Mouse (Mus musculus) left cerebral cortex, adult 2 months (tissue): ENCODE measurements around the gene Megf8. TPM values are rescaled to one million over a fixed set of nuclear protein-coding genes. Genes with fewer than 3 reads are reported as not detected.

Source experiments
- DNase-seq, 2 experiments: peaks; one replicate each; pipeline ENCODE4 v3.0.0; 2021 to 2022; ENCODE audit warnings: low spot score in 2 of 2, mixed read lengths in 1 of 2; ENCODE audit errors: extremely low spot score in 1 of 2
- H3K27ac ChIP-seq: fragments of 200-600 bp; 2 replicates; pipeline ENCODE4 v1.8.1; 2022
- H3K4me3 ChIP-seq: fragments of 200-600 bp; 2 replicates; pipeline ENCODE4 v1.8.1; 2022
- CTCF ChIP-seq: fragments of 200-600 bp; IDR thresholded peaks from 2 replicates; pipeline ENCODE4 v1.8.1; 2022; ENCODE audit warnings: antibody characterized with exemption, mild to moderate bottlenecking, moderate library complexity
- intact Hi-C: fragments of 180-260 bp; cut with DNase I; formaldehyde crosslinking; loops from one replicate; pipeline ENCODE4 v1.15.1; 2025
- total RNA-seq, 2 experiments: library from RNA; stranded (reverse); gene quantifications; 2 replicates each; pipeline ENCODE4 v1.2.3; 2021

The Megf8 gene
- total RNA-seq, 2 experiments from 2014 or later: 110 to 115 TPM

DNA sequence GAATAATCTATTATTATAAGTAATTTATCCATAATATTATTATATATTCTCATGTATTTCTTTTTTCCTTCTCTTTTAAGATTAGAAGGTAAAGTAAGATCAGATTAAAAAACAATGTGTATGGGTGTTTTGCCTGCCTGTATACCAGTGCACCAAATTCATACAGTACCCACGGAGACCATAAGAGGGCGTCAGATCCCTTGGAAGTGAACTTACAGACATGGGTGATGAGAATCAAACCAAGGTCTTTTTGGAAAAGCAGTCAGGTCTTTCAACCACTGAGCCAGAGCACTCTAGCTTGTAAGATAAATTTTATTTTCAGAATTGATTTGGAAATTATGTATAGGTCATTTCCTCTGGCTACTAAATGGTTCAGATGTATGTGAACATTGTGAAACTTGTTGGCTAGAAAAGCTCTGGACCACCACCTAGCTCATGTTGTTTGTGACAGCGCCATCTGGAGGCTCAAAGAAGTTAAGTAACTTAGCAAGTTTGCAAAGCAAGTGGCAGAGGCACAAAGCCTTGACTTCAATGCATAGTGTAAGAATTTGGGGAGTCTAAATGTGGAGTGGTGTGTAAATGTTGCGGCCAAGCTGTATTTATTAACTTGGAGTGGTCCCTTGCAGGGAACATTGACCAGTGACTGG is 92.3 kb downstream of the Megf8 start:
- no peak for DNase-seq
- Histone ChIP-seq H3K4me3 (no peak overlapping the region), H3K27ac (no peak overlapping the region)
- TF ChIP-seq CTCF: peak; percentile 58
- intact Hi-C loops: no loop called here

DNA sequence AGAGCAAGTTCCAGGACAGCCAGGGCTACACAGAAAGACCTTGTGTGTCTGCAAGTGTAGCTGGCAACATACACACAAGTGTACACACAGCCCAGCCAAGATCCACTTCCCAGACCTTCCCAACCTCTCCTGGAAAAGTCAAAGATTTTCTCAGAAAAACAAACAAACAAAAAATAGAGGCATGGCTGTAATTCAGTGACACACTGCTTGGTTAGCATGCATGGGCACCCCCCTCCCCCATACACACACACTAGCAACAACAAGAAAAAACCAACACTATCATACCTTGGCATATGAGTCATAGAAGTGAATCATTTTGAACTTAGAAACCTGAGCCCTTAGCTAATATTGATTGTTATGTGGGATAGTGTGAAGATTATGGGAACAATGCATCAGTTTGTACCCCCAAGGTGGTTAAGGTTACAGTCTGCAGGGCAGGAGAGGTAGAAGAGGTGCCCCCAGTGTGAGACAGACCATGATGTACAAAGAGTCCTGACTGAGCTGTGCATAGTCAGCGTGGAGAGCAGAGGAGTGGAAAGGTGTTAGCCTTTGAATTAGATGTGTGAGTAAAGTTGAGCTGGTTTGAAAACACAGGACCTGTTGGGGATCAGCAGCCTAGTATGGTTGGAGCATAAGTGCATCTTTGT is 94.1 kb downstream of the Megf8 start:
- no peak for TF ChIP-seq CTCF
- Histone ChIP-seq H3K27ac (no peak overlapping the region), H3K4me3 (no peak overlapping the region)
- intact Hi-C loops: no loop called here
- no peak for DNase-seq

DNA sequence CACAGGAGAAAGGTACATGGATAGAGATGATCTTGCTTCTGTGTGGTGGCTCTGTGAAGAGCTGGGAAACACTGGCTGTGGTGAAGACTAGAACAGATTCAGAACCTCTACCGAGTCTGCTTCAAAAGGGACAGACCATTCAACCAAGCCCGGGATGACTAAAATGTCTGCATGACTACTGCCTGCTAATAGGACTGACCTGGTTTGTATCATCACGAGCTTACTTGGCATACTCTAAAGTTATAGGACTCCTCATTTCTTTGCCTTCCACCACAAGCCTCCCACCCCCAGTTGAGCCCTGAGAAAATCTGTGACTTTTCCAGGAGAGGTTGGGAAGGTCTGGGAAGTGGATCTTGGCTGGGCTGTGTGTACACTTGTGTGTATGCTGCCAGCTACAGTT is 94.9 kb downstream of the Megf8 start:
- TF ChIP-seq CTCF: no peak

DNA sequence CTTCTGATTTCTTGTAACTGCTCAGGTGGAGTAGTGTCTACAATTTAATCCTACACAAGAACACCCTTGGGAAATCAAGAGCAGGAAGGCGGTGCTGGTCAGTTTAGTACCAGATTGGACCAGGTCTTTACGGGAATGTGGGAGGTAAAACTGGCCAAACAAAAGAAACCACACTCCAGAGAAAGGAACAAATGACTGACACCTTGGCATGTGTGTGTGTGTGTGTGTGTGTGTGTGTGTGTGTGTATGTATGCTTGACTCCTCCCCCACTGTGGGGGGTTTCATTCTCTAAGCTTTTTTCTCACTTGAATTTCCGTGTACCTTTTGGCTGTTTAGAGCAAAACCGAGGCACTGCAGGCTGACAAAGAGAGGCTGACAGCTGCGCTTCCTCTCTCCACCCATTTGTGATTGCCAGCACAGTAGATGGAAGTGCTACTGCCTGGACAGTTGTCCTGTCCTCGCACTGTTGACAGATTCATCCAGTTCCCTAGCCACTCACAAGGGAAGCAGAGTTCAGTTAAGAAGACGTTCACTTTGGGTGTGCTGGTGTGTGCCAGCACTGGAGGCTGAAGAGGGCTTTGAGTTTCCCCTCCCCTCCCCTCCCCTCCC is 96.0 kb downstream of the Megf8 start, which contains the start of gene Cxcl17:
TSS of gene Cxcl17 (minus strand) at position 54 of the 609 bp plus-strand sequence.
- TF ChIP-seq CTCF: no peak
- no peak for DNase-seq
- Histone ChIP-seq H3K27ac (no peak within 1 kb of the TSS), H3K4me3 (no peak within 1 kb of the TSS)
- intact Hi-C loops: no loop called here

More for the DNA sequence above, 94.9 kb downstream of the Megf8 start:
- no peak for DNase-seq
- no peak overlapping the region for H3K4me3 ChIP-seq
- intact Hi-C loops: no loop called here
- no peak overlapping the region for H3K27ac ChIP-seq

Other genes with a start within 250 kb of the Megf8 start
- gene Grik5, start 244.8 kb upstream of the Megf8 start, total RNA-seq: 100 to 1,000 TPM; 207 to 218 TPM
- 10 to 100 TPM; 37.1 to 37.7 TPM for gene Zfp574, start 244.6 kb upstream of the Megf8 start, total RNA-seq
- 10 to 100 TPM; 12.5 to 14.0 TPM for gene Pou2f2, start 137.4 kb upstream of the Megf8 start, total RNA-seq
- gene Dedd2, start 96.5 kb upstream of the Megf8 start, total RNA-seq: 10 to 100 TPM; 23.9 to 26.3 TPM
- gene Zfp526, start 95.7 kb upstream of the Megf8 start, total RNA-seq: 10 to 100 TPM; 10.6 to 11.2 TPM
- 100 to 1,000 TPM; 215 to 220 TPM for gene Gsk3a, start 79.3 kb upstream of the Megf8 start, total RNA-seq
- gene Erf, start 66.4 kb upstream of the Megf8 start, total RNA-seq: 10 to 100 TPM; 61.5 to 68.2 TPM
- 100 to 1,000 TPM; 215 to 228 TPM for gene Cic, start 49.5 kb upstream of the Megf8 start, total RNA-seq
- 10 to 100 TPM; 27.9 to 34.2 TPM for gene Pafah1b3, start 19.2 kb upstream of the Megf8 start, total RNA-seq
- under 1 TPM in 1 of 2 experiments, not detected in 1; 0.27 TPM for gene Prr19, start 15.8 kb upstream of the Megf8 start, total RNA-seq
- 10 to 100 TPM; 51.8 to 59.3 TPM for gene Tmem145, start 11.1 kb upstream of the Megf8 start, total RNA-seq
- gene Cnfn, start 52.6 kb downstream of the Megf8 start, total RNA-seq: not detected
- 1 to 10 TPM; 7.5 to 7.8 TPM for gene Lipe, start 81.5 kb downstream of the Megf8 start, total RNA-seq
- not detected for gene Cxcl17, start 95.7 kb downstream of the Megf8 start, total RNA-seq
- gene Ceacam1, start 160.4 kb downstream of the Megf8 start, total RNA-seq: 1 to 10 TPM; 3.1 to 4.1 TPM
- under 1 TPM; 0.35 to 0.68 TPM for gene Ceacam2, start 222.7 kb downstream of the Megf8 start, total RNA-seq